Mouse (Mus musculus): ENCODE measurements at regions not wholly inside any gene's neighbourhood (a gene's known extent, or its start where the extent isn't known, plus 50 kb on each side); places are given as distances from the start of the nearest gene placed in this dataset.

DNA sequence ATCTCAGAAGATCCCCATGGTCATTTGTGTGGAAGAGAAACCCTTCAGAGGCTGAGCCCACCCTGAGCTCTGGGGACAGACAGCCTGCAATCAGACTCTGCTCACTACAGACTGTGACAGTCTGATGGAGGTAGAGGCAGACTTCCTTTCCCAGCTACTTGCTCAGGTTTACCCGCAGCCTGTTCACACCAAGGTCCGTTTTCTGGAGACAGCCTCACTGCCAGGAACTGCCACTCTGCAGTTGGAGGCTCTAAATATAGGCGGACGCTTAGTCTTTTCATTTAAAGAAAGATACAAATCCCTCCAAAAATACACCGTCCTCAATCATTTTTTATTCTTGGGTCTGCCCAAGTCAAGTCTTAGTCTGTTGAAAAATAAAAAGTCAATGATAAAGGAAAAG lies 135.6 kb downstream of the Abhd5 start:
- WGBS: 84% methylated on average over 5 of the region's 5 CpGs
- no peak for TF ChIP-seq CTCF (IDR thresholded peaks at IDR 0.05; ENCODE audit: insufficient read depth, low read length)
- no peak for TF ChIP-seq POLR2A (IDR thresholded peaks at IDR 0.05; ENCODE audit: borderline replicate concordance, extremely low read depth, low read depth, low read length)
- Histone ChIP-seq H3K4me1 (ENCODE audit: control insufficient read depth, insufficient read depth, low read length) (no peaks in the 10 kb centered on the region), H3K4me3 (replicated peaks; ENCODE audit: extremely low read depth, low read depth, low read length) (no peak overlapping the region)
- no peak for DNase-seq

DNA sequence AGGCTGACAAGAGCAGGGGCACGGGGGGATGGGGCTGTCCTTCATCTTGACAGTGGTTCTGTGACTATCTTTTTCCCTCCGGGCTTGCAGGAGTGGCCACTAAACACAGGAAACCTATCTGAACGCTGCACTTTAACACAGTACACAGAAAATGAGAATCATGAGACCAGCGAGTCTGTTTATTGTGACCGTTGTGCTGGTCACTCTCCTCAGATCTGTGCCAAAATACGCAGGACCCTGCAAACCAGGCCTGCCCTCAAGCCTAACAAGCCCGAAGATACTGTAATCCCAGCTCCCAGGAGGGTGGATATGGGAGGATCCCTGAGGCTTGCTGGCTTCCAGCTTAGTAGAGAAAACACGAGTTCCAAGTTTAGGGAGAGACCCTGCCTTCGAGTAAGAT lies 143.3 kb downstream of the Abhd5 start:
- WGBS: 58% methylated on average over 9 of the region's 9 CpGs
- H3K4me1 ChIP-seq (ENCODE audit: control insufficient read depth, insufficient read depth, low read length): no peaks in the 10 kb centered on the region
- DNase-seq: no peak
- TF ChIP-seq POLR2A (IDR thresholded peaks at IDR 0.05; ENCODE audit: borderline replicate concordance, extremely low read depth, low read depth, low read length) (no peak), CTCF (IDR thresholded peaks at IDR 0.05; ENCODE audit: insufficient read depth, low read length) (no peak)
- H3K4me3 ChIP-seq (replicated peaks; ENCODE audit: extremely low read depth, low read depth, low read length): no peak overlapping the region

DNA sequence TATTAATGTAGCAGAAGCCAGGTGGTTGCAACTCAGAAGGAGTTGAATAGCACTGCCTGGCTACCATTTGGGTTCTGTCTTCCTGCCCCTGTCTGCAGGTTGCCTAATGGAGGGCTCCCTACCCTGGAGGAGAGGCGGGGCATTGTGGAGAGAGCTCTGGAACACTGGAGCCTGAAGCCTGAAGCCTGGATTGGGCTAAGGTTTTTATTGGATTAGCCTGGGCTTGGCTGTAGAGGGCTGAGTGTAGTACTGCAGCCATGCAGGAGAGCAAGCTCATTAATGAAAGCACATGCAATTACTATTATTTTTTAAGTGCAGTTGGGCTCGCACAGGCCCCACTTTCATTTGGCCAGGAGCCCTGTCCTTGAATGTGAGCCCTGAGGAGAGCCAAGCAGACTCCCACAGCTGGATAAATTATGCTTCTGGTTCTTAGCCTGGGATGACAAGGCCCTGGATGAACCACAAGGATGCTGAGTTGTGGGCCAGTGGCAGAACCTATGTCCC lies 145.1 kb downstream of the Abhd5 start:
- DNase-seq: no peak
- TF ChIP-seq CTCF (IDR thresholded peaks at IDR 0.05; ENCODE audit: insufficient read depth, low read length): no peak
- no peak for TF ChIP-seq POLR2A (IDR thresholded peaks at IDR 0.05; ENCODE audit: borderline replicate concordance, extremely low read depth, low read depth, low read length)
- WGBS: 58% methylated on average over 2 of the region's 2 CpGs

DNA sequence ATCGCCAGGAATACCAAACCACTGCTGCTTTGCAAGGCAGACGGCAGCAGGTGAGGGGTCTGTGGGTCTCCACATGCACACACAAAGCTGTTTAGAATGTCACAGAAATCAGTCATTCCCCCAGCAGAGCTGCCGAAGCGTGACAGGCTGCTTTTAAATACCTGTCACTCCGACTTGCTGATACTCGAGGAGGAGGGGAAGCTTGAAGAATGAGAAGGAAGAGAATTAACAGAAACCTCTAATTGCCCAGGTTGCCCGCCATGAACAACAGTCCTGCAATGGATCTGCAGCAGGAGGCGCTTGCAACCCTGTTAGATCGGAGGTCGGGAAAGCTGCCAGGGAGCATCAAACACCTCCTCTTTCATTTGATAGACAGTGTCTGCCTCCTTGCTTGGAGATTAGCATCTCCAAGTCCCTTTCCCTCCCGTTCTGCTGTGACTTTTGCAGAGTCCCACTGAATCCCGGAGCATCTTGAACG lies 150.5 kb downstream of the Abhd5 start:
- Histone ChIP-seq H3K4me1 (ENCODE audit: control insufficient read depth, insufficient read depth, low read length) (no peaks in the 10 kb centered on the region), H3K4me3 (replicated peaks; ENCODE audit: extremely low read depth, low read depth, low read length) (no peak overlapping the region)
- 39% methylated on average over 13 of the region's 13 CpGs for WGBS
- DNase-seq: no peak
- TF ChIP-seq CTCF (IDR thresholded peaks at IDR 0.05; ENCODE audit: insufficient read depth, low read length) (no peak), POLR2A (IDR thresholded peaks at IDR 0.05; ENCODE audit: borderline replicate concordance, extremely low read depth, low read depth, low read length) (no peak)

More for the DNA sequence above, 145.1 kb downstream of the Abhd5 start:
- Histone ChIP-seq H3K4me3 (replicated peaks; ENCODE audit: extremely low read depth, low read depth, low read length) (no peak overlapping the region), H3K4me1 (ENCODE audit: control insufficient read depth, insufficient read depth, low read length) (no peaks in the 10 kb centered on the region)

DNA sequence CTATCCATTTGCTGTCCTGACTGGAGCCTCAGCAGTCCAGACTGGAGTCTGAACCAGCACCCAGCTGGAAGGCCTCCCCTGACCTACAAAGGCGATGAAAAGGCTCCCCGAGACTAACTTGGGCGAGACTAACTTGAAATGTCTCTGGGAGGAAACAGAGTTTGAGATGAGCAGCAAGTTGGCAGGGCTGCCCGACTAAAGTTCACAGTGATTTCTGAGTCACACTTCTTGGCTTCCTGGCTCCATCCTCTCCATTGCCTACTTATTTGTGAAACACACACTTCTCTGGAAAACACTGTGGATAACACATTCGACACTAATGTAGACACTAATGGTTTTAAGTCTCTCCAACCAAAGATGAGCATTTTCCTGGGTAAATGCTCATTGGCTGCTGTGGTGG lies 170.2 kb downstream of the Abhd5 start:
- H3K4me3 ChIP-seq (replicated peaks; ENCODE audit: extremely low read depth, low read depth, low read length): no peak overlapping the region
- 46% methylated on average over 5 of the region's 5 CpGs for WGBS
- no peak for DNase-seq
- TF ChIP-seq POLR2A (IDR thresholded peaks at IDR 0.05; ENCODE audit: borderline replicate concordance, extremely low read depth, low read depth, low read length) (no peak), CTCF (IDR thresholded peaks at IDR 0.05; ENCODE audit: insufficient read depth, low read length) (no peak)
- H3K4me1 ChIP-seq (ENCODE audit: control insufficient read depth, insufficient read depth, low read length): no peaks in the 10 kb centered on the region

DNA sequence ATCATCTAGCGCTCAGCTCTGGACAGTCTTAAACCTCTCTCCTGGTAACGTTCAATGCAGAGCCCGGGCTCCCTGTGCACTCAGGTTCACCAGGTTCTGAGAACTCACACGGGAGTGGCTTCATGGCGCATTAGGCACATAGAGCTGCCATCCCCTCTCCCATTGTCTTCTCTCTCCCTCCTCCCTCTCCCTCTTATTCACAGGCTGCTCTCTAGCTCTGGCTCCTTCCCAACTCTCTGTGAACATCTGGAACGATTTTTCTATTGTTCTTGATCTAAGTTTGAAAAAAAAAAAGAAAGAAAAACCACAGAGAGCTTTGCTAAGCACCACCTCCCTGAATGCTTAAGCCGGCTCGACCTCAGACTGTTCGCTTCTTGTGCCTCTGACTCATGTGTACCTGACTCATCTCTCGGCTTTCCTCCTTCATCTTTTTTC lies 174.2 kb downstream of the Abhd5 start:
- no peak for DNase-seq
- no peak overlapping the region for H3K4me3 ChIP-seq (replicated peaks; ENCODE audit: extremely low read depth, low read depth, low read length)
- TF ChIP-seq CTCF (IDR thresholded peaks at IDR 0.05; ENCODE audit: insufficient read depth, low read length): no peak
- TF ChIP-seq POLR2A (IDR thresholded peaks at IDR 0.05; ENCODE audit: borderline replicate concordance, extremely low read depth, low read depth, low read length): no peak
- 33% methylated on average over 10 of the region's 10 CpGs for WGBS
- no peaks in the 10 kb centered on the region for H3K4me1 ChIP-seq (ENCODE audit: control insufficient read depth, insufficient read depth, low read length)

DNA sequence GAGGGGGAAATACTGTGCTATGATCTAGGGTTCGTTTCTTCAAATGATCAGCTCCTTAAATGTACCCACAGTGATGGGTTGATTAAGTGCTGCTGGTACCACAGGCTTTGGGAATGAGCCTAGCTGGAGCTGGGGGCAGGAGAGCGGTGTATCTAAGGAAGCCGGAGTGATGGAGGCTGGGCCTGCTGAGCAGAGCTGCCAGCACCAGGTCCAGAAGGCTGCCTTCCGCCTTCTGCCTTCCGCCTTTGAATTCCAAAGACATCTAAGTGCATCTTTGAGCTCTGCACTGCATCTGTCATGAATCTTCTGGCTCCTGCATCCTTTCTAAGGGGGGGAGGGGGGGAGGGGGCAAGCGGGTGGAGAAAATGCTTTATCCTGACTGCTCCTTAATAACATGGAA lies 176.9 kb downstream of the Abhd5 start:
- Histone ChIP-seq H3K4me1 (ENCODE audit: control insufficient read depth, insufficient read depth, low read length) (no peaks in the 10 kb centered on the region), H3K4me3 (replicated peaks; ENCODE audit: extremely low read depth, low read depth, low read length) (no peak overlapping the region)
- WGBS: 84% methylated on average over 6 of the region's 6 CpGs
- no peak for TF ChIP-seq CTCF (IDR thresholded peaks at IDR 0.05; ENCODE audit: insufficient read depth, low read length)
- no peak for TF ChIP-seq POLR2A (IDR thresholded peaks at IDR 0.05; ENCODE audit: borderline replicate concordance, extremely low read depth, low read depth, low read length)
- DNase-seq: no peak

DNA sequence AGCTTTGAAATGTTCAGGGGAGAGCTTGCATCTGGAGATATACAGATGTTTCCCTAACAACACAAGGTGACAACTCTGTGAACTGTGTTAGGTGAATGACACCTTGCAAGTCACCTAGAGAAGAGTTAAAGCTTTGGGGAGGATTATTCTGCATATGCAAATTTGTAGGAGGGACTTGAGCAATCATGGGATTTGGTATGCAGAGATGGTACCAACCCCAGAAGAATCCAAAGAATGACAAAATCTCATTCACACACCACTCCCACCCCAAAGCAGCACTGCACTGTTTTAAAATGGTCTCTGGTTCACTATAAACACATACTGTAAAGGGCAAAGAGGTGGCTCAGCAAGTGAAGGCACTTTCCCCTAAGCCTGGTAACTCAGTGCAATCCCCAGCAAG lies 178.3 kb downstream of the Abhd5 start:
- no peak for TF ChIP-seq POLR2A (IDR thresholded peaks at IDR 0.05; ENCODE audit: borderline replicate concordance, extremely low read depth, low read depth, low read length)
- TF ChIP-seq CTCF (IDR thresholded peaks at IDR 0.05; ENCODE audit: insufficient read depth, low read length): no peak

DNA sequence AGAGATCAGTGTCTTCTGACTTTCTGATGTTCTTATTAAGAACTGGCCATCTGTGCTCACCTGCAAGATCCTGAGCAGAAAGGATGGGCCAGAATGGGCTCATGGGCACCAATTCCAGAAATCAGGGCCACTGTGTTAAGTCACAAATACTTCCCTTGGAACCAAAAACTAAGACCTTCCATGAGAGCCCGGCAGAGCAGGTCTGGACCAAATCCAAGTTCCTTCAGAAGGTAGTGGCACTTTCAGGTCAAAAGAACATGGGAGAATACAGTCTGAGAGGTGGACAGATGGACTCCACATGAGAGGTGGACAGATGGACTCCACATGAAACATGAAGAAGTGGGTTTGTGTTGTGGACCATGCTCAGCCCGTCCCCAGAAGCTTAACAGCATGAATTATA lies 180.4 kb downstream of the Abhd5 start:
- TF ChIP-seq POLR2A (IDR thresholded peaks at IDR 0.05; ENCODE audit: borderline replicate concordance, extremely low read depth, low read depth, low read length): no peak
- TF ChIP-seq CTCF (IDR thresholded peaks at IDR 0.05; ENCODE audit: insufficient read depth, low read length): no peak
- H3K4me3 ChIP-seq (replicated peaks; ENCODE audit: extremely low read depth, low read depth, low read length): no peak overlapping the region
- 71% methylated on average over 2 of the region's 2 CpGs for WGBS
- DNase-seq: no peak
- no peaks in the 10 kb centered on the region for H3K4me1 ChIP-seq (ENCODE audit: control insufficient read depth, insufficient read depth, low read length)

More for the DNA sequence above, 178.3 kb downstream of the Abhd5 start:
- DNase-seq: no peak
- no peaks in the 10 kb centered on the region for H3K4me1 ChIP-seq (ENCODE audit: control insufficient read depth, insufficient read depth, low read length)
- H3K4me3 ChIP-seq (replicated peaks; ENCODE audit: extremely low read depth, low read depth, low read length): no peak overlapping the region

DNA sequence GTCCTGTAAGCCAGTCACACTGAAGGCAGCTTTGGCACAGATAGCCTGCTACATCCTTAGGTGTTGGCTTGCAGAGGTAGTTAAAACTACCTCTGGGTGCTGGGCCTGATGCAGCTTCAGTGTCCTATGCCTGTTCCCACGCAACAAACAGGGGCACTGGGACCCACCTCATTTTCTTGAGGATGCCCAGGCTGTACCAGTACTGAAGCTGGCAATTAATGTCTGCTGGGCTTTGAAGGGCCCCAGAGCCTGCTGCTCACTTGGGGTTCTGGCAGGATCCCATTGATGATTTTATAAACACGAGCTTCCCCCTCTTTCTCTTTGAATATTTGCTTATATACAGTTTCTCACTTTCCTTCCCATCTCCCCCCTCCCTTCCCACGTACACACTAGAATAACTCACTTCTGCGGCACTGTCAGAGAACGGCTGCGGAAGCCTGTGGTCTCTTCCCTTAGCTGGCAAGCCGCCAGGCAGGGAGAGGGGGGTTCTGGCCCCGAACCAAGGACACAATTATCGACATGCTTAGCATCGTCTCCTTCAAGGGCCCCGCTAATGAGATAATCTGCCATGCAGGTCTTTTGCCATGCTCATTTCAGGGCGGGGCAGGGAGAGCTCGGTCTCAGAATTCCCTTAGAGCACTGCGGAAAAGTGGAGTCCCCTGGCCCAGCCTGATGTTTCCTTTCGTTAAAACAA lies 182.9 kb downstream of the Abhd5 start:
- Histone ChIP-seq H3K4me3 (replicated peaks; ENCODE audit: extremely low read depth, low read depth, low read length) (no peak overlapping the region), H3K4me1 (ENCODE audit: control insufficient read depth, insufficient read depth, low read length) (no peaks in the 10 kb centered on the region)
- no peak for DNase-seq
- TF ChIP-seq CTCF (IDR thresholded peaks at IDR 0.05; ENCODE audit: insufficient read depth, low read length) (no peak), POLR2A (IDR thresholded peaks at IDR 0.05; ENCODE audit: borderline replicate concordance, extremely low read depth, low read depth, low read length) (no peak)
- WGBS: 23% methylated on average over 15 of the region's 15 CpGs
